Mouse (Mus musculus) liver, adult 2 months (tissue): ENCODE measurements around the gene Ppfia1. TPM values are rescaled to one million over a fixed set of nuclear protein-coding genes. Genes with fewer than 3 reads are reported as not detected.

ENCODE experiments used
- DNase-seq: peaks from one replicate; pipeline ENCODE4 v3.0.0-alpha.2; 2011; ENCODE audit warnings: low read depth, low spot score; ENCODE audit errors: extremely low read depth
- H3K27ac ChIP-seq: fragments of 200-500 bp; replicated peaks from 2 replicates; pipeline ENCODE4 v1.5.1; 2012; ENCODE audit warnings: low read depth, mild to moderate bottlenecking, control low read depth, inconsistent platforms, low read length; ENCODE audit not compliant: insufficient read depth
- H3K27me3 ChIP-seq: fragments of 200-500 bp; 2 replicates; pipeline ENCODE4 v1.6.1; 2012; ENCODE audit warnings: mild to moderate bottlenecking, moderate library complexity, low read length, inconsistent platforms; ENCODE audit not compliant: control insufficient read depth, insufficient read depth
- H3K36me3 ChIP-seq: fragments of 200-500 bp; 2 replicates; pipeline ENCODE4 v1.6.1; 2012; ENCODE audit warnings: low read length, inconsistent platforms; ENCODE audit not compliant: control insufficient read depth, insufficient read depth
- H3K4me1 ChIP-seq: fragments of 200-500 bp; 2 replicates; pipeline ENCODE4 v1.6.1; 2011; ENCODE audit warnings: low read length; ENCODE audit not compliant: control insufficient read depth, insufficient read depth
- H3K4me3 ChIP-seq: fragments of 200-500 bp; 2 replicates; pipeline ENCODE4 v1.5.1; 2011; ENCODE audit warnings: low read depth, mild to moderate bottlenecking, control low read depth, low read length, moderate library complexity; ENCODE audit not compliant: insufficient read depth
- H3K79me2 ChIP-seq: fragments of 200-500 bp; 2 replicates; pipeline ENCODE4 v1.6.1; 2012; ENCODE audit warnings: inconsistent platforms, mild to moderate bottlenecking, low read length, moderate library complexity; ENCODE audit not compliant: control insufficient read depth, insufficient read depth
- H3K9ac ChIP-seq: fragments of 200-500 bp; 2 replicates; pipeline ENCODE4 v1.6.1; 2012; ENCODE audit warnings: low read depth, mild to moderate bottlenecking, control low read depth, inconsistent platforms, low read length
- CTCF ChIP-seq: fragments of 200-500 bp; IDR thresholded peaks from 2 replicates; pipeline ENCODE4 v1.5.1; 2011; ENCODE audit warnings: low read depth, low read length, control low read depth
- POLR2A ChIP-seq: fragments of 200-500 bp; IDR thresholded peaks from 2 replicates; pipeline ENCODE4 v1.6.1; 2011; ENCODE audit warnings: low read length, control low read depth; ENCODE audit not compliant: insufficient read depth; ENCODE audit errors: extremely low read depth
- WGBS: fragments of 180-500 bp; shearing (Covaris S2); methylation state at CpG from one replicate; pipeline ENCODE4 v1.1.7; 2018; 5-methylcytosine and 5-hydroxymethylcytosine counted together
- polyA plus RNA-seq: library from polyadenylated mRNA; depleted of rRNA; stranded (reverse); fragments of >200 nt; gene quantifications from 2 replicates; pipeline ENCODE4 v1.2.3, GENCODE M21; 2012
- total RNA-seq: library from RNA; depleted of rRNA; stranded (reverse); fragments of >200 nt; gene quantifications from 2 replicates; pipeline ENCODE4 v1.2.3, GENCODE M21; 2014

Ppfia1 gene
- total and polyA plus RNA-seq, 2 experiments: 14.5 to 22.0 TPM

GRCm38 (mm10) chr7:144468741-144469140 lies 84.8 kb downstream of the Ppfia1 start:
- 61% methylated on average over 5 of the region's 5 CpGs for WGBS
- H3K9ac ChIP-seq: no peak overlapping the region

GRCm38 (mm10) chr7:144462577-144462976 lies 91.0 kb downstream of the Ppfia1 start:
- no peak overlapping the region for H3K4me3 ChIP-seq
- peaks cover 35% of the 10 kb centered on the region for H3K36me3 ChIP-seq
- no peaks in the 10 kb centered on the region for H3K79me2 ChIP-seq
- 71% methylated on average over 7 of the region's 7 CpGs for WGBS
- no peak overlapping the region for H3K27ac ChIP-seq
- H3K27me3 ChIP-seq: no peaks in the 10 kb centered on the region
- H3K4me1 ChIP-seq: no peaks in the 10 kb centered on the region
- no peak for TF ChIP-seq POLR2A
- TF ChIP-seq CTCF: no peak
- no peak for DNase-seq
- no peak overlapping the region for H3K9ac ChIP-seq

More at GRCm38 (mm10) chr7:144468741-144469140, 84.8 kb downstream of the Ppfia1 start:
- Histone ChIP-seq H3K36me3 (no peaks in the 10 kb centered on the region; the same call in 1 of the 2 replicates), H3K27ac (no peak overlapping the region), H3K4me3 (no peak overlapping the region), H3K27me3 (no peaks in the 10 kb centered on the region), H3K4me1 (peaks cover 9% of the 10 kb centered on the region), H3K79me2 (peaks cover 21% of the 10 kb centered on the region; the same call in 1 of the 2 replicates)
- TF ChIP-seq POLR2A (no peak), CTCF (no peak)
- no peak for DNase-seq

DNA sequence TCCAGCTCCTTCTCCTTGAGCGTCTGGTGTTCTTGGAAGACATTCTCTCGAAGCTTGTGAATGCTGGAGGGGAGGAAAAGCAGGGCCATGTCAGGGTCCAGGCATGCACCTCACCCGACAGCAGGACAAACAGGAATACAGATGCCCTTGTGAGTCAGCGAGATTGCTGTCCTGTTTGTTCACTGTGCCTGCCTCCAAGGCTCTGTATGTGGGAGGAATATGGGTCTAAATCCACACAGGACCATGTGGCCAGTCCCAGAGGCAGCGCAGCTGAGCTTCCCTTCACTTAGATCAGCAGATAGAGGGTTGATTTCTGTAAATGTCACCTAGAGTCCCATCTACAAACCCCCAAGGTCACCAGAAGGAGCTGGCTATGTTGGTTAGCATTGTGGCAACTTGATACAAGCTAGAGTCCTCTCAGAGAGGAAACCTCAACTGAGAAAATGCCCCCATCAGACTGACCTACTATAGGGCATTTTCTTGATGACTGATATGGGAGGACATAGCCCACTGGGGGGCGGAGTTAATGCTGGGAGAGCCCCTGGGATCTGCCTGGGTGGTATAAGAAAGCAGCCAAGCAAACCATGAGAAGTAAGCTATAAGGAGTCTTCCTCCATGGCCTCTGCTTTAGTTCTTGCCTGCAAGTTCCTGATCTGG lies 92.2 kb downstream of the Ppfia1 start:
- no peaks in the 10 kb centered on the region for H3K79me2 ChIP-seq
- TF ChIP-seq POLR2A: no peak
- TF ChIP-seq CTCF: no peak
- WGBS: 89% methylated on average over 6 of the region's 6 CpGs
- no peak overlapping the region for H3K9ac ChIP-seq
- no peaks in the 10 kb centered on the region for H3K27me3 ChIP-seq
- H3K4me1 ChIP-seq: no peaks in the 10 kb centered on the region
- no peak overlapping the region for H3K4me3 ChIP-seq
- no peak overlapping the region for H3K27ac ChIP-seq
- H3K36me3 ChIP-seq: peaks cover 41% of the 10 kb centered on the region
- DNase-seq: no peak

GRCm38 (mm10) chr7:144458881-144459280 lies 94.6 kb downstream of the Ppfia1 start:
- TF ChIP-seq POLR2A (no peak), CTCF (no peak)
- no peak for DNase-seq
- Histone ChIP-seq H3K9ac (no peak overlapping the region), H3K79me2 (no peaks in the 10 kb centered on the region), H3K27ac (no peak overlapping the region), H3K4me3 (no peak overlapping the region), H3K36me3 (peaks cover 50% of the 10 kb centered on the region), H3K4me1 (no peaks in the 10 kb centered on the region), H3K27me3 (no peaks in the 10 kb centered on the region)
- WGBS: 67% methylated on average over 1 of the region's 1 CpGs

GRCm38 (mm10) chr7:144450661-144451060 lies 102.9 kb downstream of the Ppfia1 start:
- Histone ChIP-seq H3K9ac (no peak overlapping the region), H3K79me2 (no peaks in the 10 kb centered on the region), H3K4me3 (no peak overlapping the region), H3K4me1 (peaks cover 2% of the 10 kb centered on the region; the same call in 1 of the 2 replicates), H3K27ac (no peak overlapping the region), H3K36me3 (peaks cover 10% of the 10 kb centered on the region), H3K27me3 (no peaks in the 10 kb centered on the region)
- 94% methylated on average over 9 of the region's 9 CpGs for WGBS
- no peak for DNase-seq
- TF ChIP-seq CTCF (no peak), POLR2A (no peak)

DNA sequence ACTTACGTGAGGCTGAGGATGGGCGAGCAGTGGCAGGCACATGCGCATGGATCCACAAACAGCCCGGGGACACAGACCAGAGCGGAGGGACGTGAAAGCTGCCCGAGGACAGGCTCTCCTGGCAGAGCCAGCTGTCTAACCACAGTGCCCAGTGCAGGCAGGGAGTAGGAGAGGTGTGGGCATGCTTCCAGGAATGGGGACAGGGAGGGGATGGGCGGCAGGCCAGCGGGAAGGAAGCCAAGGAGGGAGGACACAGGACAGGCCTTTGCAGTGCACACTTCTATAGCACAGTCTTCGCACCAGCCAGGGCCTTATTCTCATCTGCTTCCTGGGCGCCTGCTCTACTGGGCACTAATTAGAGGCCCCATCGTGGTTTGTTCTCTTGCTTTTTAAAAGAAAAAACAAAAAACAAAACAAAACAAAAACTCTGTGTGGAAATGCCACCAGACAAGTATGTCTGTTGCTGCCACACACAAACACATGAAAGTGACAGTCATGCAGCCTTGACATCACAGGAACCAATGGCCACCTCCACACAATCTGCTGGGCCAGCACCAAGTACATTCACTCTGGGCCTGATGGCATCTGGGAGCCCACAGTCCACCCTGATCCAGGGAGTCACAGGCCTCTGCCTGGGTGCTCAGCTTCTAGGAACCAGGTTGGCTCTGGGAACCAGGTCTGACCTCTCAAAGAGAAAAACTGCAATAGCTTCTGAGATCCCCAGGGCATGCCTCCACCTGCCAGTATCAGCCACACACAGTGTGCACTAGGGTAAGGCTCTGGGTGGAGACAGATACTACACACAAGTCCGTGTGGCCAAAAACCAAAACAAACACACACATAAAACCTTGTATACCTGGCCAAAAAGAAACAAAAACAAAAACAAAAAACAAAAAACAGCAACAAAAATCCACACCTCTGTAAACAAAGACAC lies 103.6 kb downstream of the Ppfia1 start:
- DNase-seq: peak; percentile 89
- Histone ChIP-seq H3K36me3 (peaks cover 8% of the 10 kb centered on the region), H3K9ac (no peak overlapping the region), H3K27me3 (no peaks in the 10 kb centered on the region), H3K4me1 (peaks cover 2% of the 10 kb centered on the region; the same call in 1 of the 2 replicates), H3K27ac (no peak overlapping the region), H3K79me2 (no peaks in the 10 kb centered on the region), H3K4me3 (no peak overlapping the region)
- TF ChIP-seq POLR2A (no peak), CTCF (no peak)
- WGBS: 31% methylated on average over 13 of the region's 13 CpGs
